Mouse (Mus musculus): Measurements from ENCODE around the gene Crhbp. TPM values are rescaled to one million over a fixed set of nuclear protein-coding genes. Genes with fewer than 3 reads are reported as not detected.

The Crhbp gene
- polyA plus RNA-seq, 1 experiment from 2014 or later, result 0.31 TPM

DNA sequence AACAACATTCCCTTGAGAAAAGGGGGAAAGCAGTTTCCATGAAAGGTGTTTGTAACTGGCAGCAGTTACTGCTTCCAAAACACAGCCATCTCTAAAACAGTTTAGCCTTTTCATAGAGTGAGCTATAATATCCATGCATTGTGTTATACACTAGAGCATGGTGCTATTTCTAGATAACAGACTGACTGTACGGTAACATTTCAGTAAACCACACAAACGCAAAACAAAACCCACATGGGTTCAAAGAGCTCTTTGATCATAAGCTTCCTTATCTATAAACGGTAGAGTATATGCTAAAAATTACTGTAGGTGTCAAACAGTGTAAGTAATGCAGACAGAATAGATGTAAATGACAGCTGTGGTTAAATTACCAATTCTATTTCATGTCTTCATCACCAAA, 5.0 kb upstream of the Crhbp start:
- H3K9ac ChIP-seq, result no peak overlapping the region
- no peaks in the 10 kb centered on the region for H3K36me3 ChIP-seq
- H3K27ac ChIP-seq, result no peak overlapping the region
- no peak overlapping the region for H3K4me3 ChIP-seq
- no peak for ATAC-seq (ENCODE audit: low FRiP score, low read depth)
- peaks cover 20% of the 10 kb centered on the region for H3K27me3 ChIP-seq
- WGBS, result 75% methylated on average over 3 of the region's 3 CpGs
- no peak overlapping the region for H3K4me2 ChIP-seq (replicated peaks)
- H3K4me1 ChIP-seq, result no peaks in the 10 kb centered on the region
- no peaks in the 10 kb centered on the region for H3K9me3 ChIP-seq

DNA sequence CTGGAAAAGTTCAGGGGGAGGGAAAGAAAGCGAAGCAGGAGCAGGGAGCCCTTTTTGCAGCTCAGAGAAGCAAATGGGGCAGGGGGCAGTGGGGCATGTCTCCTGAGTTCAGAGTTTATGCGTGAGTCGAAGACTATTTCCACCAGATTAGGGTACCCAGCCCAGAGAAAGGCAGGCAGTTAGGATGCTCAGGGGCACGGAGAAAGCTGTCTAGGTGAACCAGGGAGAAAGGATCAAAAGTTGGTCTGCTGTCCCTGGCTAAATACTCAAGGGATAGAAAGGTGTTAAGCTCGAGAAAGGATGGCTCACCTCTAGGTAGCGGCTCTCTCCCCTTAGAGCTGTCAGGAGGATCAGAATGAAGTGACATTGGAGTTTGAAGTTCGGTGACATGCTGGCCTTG, 433 bp downstream of the Crhbp start:
- peak overlapping the region; percentile 64; the same call in 1 of the 2 replicates for H3K9ac ChIP-seq
- peaks cover 16% of the 10 kb centered on the region for H3K4me1 ChIP-seq
- peak overlapping the region; percentile 51 for H3K4me3 ChIP-seq
- no peaks in the 10 kb centered on the region for H3K36me3 ChIP-seq
- no peaks in the 10 kb centered on the region for H3K9me3 ChIP-seq
- no peak overlapping the region for H3K27ac ChIP-seq
- WGBS, result 8% methylated on average over 7 of the region's 7 CpGs
- peaks cover 52% of the 10 kb centered on the region for H3K27me3 ChIP-seq
- H3K4me2 ChIP-seq (replicated peaks), result peak overlapping the region; percentile 92
- no peak for ATAC-seq (ENCODE audit: low FRiP score, low read depth)

- Histone ChIP-seq H3K9me3 (no peaks in the 10 kb centered on the region), H3K4me3 (peak overlapping the region; percentile 51), H3K27ac (no peak overlapping the region), H3K9ac (peak overlapping the region; percentile 64), H3K27me3 (peaks cover 52% of the 10 kb centered on the region), H3K36me3 (no peaks in the 10 kb centered on the region), H3K4me2 (replicated peaks) (peak overlapping the region; percentile 92), H3K4me1 (peaks cover 16% of the 10 kb centered on the region)
- ATAC-seq (ENCODE audit: low FRiP score, low read depth), result peak; percentile 71
- 1% methylated on average over 46 of the region's 46 CpGs for WGBS
Measured at GRCm38 (mm10) chr13:95443376-95444233, 1.1 kb downstream of the Crhbp start.

- H3K4me1 ChIP-seq, result peaks cover 16% of the 10 kb centered on the region
- no peaks in the 10 kb centered on the region for H3K9me3 ChIP-seq
- H3K36me3 ChIP-seq, result no peaks in the 10 kb centered on the region
- H3K27ac ChIP-seq, result no peak overlapping the region
- 8% methylated on average over 4 of the region's 4 CpGs for WGBS
- H3K27me3 ChIP-seq, result peaks cover 56% of the 10 kb centered on the region
- H3K9ac ChIP-seq, result no peak overlapping the region
- no peak for ATAC-seq (ENCODE audit: low FRiP score, low read depth)
- H3K4me3 ChIP-seq, result peak overlapping the region; percentile 51; the same call in 1 of the 2 replicates
- H3K4me2 ChIP-seq (replicated peaks), result peak overlapping the region; percentile 92
Measured at GRCm38 (mm10) chr13:95442901-95443300, 1.8 kb downstream of the Crhbp start.

DNA sequence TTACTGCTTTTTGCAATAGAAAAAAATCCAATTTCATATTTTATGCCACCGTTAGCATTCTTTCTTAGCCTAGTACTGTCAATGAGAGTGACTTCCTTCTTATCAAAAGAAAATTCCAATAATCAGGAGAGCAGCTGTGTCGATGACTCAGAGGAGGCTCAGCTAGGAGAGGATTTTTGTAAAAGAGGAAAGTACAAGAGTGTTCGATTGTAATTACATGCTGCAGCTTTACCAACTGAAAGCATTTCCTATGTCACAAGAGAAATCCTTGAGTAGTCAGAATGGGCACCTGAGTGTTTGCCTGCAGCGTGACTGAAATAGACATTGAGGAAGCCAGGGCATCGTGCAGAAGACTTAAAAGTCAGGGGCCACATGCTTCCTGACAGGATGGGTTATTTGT, 5.2 kb downstream of the Crhbp start:
- 82% methylated on average over 5 of the region's 5 CpGs for WGBS
- Histone ChIP-seq H3K4me3 (no peak overlapping the region), H3K4me1 (peaks cover 16% of the 10 kb centered on the region), H3K27me3 (peaks cover 38% of the 10 kb centered on the region), H3K9ac (no peak overlapping the region), H3K9me3 (no peaks in the 10 kb centered on the region), H3K27ac (no peak overlapping the region), H3K36me3 (no peaks in the 10 kb centered on the region), H3K4me2 (replicated peaks) (no peak overlapping the region)
- ATAC-seq (ENCODE audit: low FRiP score, low read depth), result no peak

DNA sequence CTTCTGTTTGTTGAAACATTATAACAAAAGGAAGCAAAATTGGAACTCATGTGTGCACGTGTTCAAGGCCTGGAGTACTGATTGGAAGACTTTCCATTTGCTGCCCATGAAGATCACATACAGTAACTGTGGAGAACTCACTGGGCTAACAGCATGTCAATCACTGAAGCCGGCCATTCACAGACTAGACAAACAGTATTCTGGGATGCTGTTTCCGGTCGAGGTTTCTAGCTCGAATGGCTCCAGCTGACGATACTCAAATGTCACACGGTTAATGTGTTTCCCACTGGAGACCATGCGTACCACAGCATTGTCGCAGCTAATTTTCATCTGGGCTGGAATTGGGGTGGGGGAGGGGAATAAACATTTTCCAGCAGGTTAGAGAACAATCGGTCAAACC, 13.0 kb downstream of the Crhbp start:
- Histone ChIP-seq H3K9me3 (no peaks in the 10 kb centered on the region), H3K4me1 (no peaks in the 10 kb centered on the region), H3K36me3 (no peaks in the 10 kb centered on the region), H3K9ac (no peak overlapping the region), H3K27ac (no peak overlapping the region), H3K27me3 (0 out of 2 replicates have a peak, but pooled peaks cover 2% of the 10 kb centered on the region), H3K4me2 (replicated peaks) (no peak overlapping the region), H3K4me3 (no peak overlapping the region)
- ATAC-seq (ENCODE audit: low FRiP score, low read depth), result no peak
- 81% methylated on average over 10 of the region's 10 CpGs for WGBS

DNA sequence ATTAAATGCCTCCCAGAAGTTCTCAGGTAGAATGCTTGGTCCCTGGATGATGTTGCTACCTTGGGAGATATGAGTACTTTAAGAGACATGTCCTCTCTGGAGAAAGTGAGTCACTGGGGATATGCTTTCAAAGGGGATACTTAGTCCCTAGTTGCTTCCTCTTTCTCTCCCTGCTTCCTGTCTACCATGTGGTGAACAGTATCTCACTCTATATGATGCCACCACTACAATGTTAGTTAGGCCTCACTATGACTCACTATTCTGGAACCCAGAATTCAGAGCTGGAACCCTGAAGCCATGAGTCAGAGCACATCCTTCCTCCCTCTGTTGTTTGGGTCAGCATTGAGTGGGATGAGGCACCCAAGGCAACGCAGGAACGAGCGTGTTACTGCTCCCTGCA, 17.2 kb downstream of the Crhbp start:
- H3K9ac ChIP-seq, result no peak overlapping the region
- no peaks in the 10 kb centered on the region for H3K36me3 ChIP-seq
- ATAC-seq (ENCODE audit: low FRiP score, low read depth), result no peak
- H3K27me3 ChIP-seq, result no peaks in the 10 kb centered on the region
- no peaks in the 10 kb centered on the region for H3K9me3 ChIP-seq
- no peak overlapping the region for H3K27ac ChIP-seq
- H3K4me2 ChIP-seq (replicated peaks), result no peak overlapping the region
- 87% methylated on average over 3 of the region's 3 CpGs for WGBS
- H3K4me3 ChIP-seq, result no peak overlapping the region
- no peaks in the 10 kb centered on the region for H3K4me1 ChIP-seq

- Histone ChIP-seq H3K9ac (no peak overlapping the region), H3K4me2 (replicated peaks) (no peak overlapping the region), H3K27me3 (no peaks in the 10 kb centered on the region), H3K4me3 (no peak overlapping the region), H3K36me3 (no peaks in the 10 kb centered on the region), H3K4me1 (no peaks in the 10 kb centered on the region), H3K27ac (no peak overlapping the region), H3K9me3 (no peaks in the 10 kb centered on the region)
- no peak for ATAC-seq (ENCODE audit: low FRiP score, low read depth)
- WGBS, result 73% methylated on average over 6 of the region's 6 CpGs
Measured at GRCm38 (mm10) chr13:95426421-95426820, 18.3 kb downstream of the Crhbp start.

GRCm38 (mm10) chr13:95425484-95425883, 19.2 kb downstream of the Crhbp start:
- H3K4me2 ChIP-seq (replicated peaks), result no peak overlapping the region
- 57% methylated on average over 6 of the region's 6 CpGs for WGBS
- no peaks in the 10 kb centered on the region for H3K27me3 ChIP-seq
- no peak for ATAC-seq (ENCODE audit: low FRiP score, low read depth)
- H3K9ac ChIP-seq, result no peak overlapping the region
- H3K4me3 ChIP-seq, result no peak overlapping the region
- H3K27ac ChIP-seq, result no peak overlapping the region
- no peaks in the 10 kb centered on the region for H3K9me3 ChIP-seq
- H3K4me1 ChIP-seq, result no peaks in the 10 kb centered on the region
- H3K36me3 ChIP-seq, result no peaks in the 10 kb centered on the region

DNA sequence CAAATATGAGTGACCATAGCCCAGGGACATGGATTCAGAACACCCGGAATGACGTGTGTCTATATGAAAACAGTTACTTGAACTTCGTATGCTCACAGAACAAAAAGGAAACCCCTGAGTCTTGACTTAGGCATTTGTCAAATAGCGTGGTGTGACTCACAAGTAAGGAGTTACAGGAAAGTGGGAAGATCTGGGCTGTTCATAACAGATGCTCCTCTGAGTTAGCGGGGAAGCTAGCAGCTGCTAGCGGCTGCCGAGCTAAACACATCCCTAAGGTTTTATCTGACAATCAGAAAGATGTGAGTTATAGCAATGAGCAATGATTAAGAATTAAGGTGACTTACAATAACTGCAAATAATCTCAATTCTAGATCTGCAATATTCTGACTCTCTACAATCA, 19.8 kb downstream of the Crhbp start:
- Histone ChIP-seq H3K4me3 (no peak overlapping the region), H3K9ac (no peak overlapping the region), H3K4me2 (replicated peaks) (no peak overlapping the region), H3K36me3 (no peaks in the 10 kb centered on the region), H3K27me3 (no peaks in the 10 kb centered on the region), H3K4me1 (no peaks in the 10 kb centered on the region), H3K27ac (no peak overlapping the region), H3K9me3 (no peaks in the 10 kb centered on the region)
- 82% methylated on average over 7 of the region's 7 CpGs for WGBS
- ATAC-seq (ENCODE audit: low FRiP score, low read depth), result no peak

DNA sequence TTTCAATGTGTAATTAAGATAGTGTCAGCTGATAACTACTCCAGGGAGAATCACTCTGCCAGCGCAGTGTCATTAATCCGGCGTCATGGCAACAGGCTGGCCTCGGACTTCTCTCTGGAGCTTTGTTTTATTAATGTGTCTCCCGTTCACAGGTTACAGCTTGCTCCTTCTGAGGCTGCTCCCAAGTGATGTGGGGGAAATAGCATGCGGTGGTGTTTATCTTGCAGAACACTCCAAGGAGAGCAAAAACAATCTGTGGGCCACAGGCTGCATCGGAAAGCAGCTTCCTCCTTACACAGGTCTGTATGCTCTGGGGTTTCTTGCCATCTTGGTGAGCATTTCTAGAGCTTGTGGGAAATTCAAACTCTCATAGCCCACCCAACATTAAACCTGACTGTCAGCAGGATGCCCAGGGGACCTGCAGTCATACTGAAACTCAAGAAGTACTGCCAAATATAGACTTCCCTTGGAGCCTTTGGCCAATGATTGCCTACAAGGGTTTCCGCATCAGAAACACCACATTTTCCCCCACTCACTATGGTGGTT, 25.4 kb downstream of the Crhbp start:
- H3K4me1 ChIP-seq, result 0 out of 2 replicates have a peak, but pooled peaks cover 8% of the 10 kb centered on the region
- 0 out of 2 replicates have a peak overlapping the region, but pooled peaks have one; percentile 9 for H3K4me2 ChIP-seq (replicated peaks)
- H3K9me3 ChIP-seq, result no peaks in the 10 kb centered on the region
- ATAC-seq (ENCODE audit: low FRiP score, low read depth), result no peak
- 31% methylated on average over 8 of the region's 8 CpGs for WGBS
- H3K9ac ChIP-seq, result no peak overlapping the region
- H3K36me3 ChIP-seq, result no peaks in the 10 kb centered on the region
- no peak overlapping the region for H3K4me3 ChIP-seq
- H3K27ac ChIP-seq, result no peak overlapping the region
- no peaks in the 10 kb centered on the region for H3K27me3 ChIP-seq

DNA sequence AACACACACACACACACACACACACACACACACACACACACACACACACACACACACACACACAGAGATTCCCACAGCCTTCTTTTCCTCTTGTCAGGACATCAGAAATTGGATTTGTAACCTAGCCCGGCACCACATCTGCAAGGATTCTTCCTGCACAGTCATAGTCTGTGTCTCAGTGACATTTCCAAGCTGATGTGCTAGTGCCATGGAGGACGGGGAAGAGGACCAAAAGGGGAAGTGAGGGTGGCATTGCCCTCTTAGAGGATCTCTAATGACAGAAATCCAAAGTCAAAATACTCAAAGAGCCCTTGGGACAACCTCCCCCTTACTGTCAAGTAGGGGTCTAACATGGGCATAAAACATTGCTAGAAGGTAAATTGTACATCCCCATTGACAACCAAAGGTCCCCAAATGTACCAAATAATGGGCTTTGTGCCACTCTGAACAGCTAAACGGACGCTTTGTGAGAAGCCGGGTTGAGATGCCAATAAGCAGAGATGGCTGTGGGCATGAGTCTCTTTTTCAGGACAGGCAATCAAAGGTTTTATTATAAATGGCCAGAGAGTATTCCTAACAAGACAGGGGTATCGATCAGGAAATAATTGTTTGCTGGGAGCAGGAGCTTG, 26.0 kb downstream of the Crhbp start:
- no peaks in the 10 kb centered on the region for H3K9me3 ChIP-seq
- no peak overlapping the region for H3K9ac ChIP-seq
- no peaks in the 10 kb centered on the region for H3K36me3 ChIP-seq
- no peaks in the 10 kb centered on the region for H3K27me3 ChIP-seq
- no peak overlapping the region for H3K4me2 ChIP-seq (replicated peaks)
- 63% methylated on average over 6 of the region's 6 CpGs for WGBS
- no peak overlapping the region for H3K4me3 ChIP-seq
- no peak for ATAC-seq (ENCODE audit: low FRiP score, low read depth)
- no peak overlapping the region for H3K27ac ChIP-seq
- H3K4me1 ChIP-seq, result 0 out of 2 replicates have a peak, but pooled peaks cover 8% of the 10 kb centered on the region

Data from limb, embryonic 13.5 days (tissue).